Mouse (Mus musculus): ENCODE measurements around the gene Hmcn1. TPM values are rescaled to one million over a fixed set of nuclear protein-coding genes. Genes with fewer than 3 reads are reported as not detected.
A peak's percentile ranks its signal among the peaks of the same experiment; 100 is the strongest.

Hmcn1 gene
- 0.12 TPM for polyA plus RNA-seq (2012; fragmentation: generic; extraction: Trizol)

DNA sequence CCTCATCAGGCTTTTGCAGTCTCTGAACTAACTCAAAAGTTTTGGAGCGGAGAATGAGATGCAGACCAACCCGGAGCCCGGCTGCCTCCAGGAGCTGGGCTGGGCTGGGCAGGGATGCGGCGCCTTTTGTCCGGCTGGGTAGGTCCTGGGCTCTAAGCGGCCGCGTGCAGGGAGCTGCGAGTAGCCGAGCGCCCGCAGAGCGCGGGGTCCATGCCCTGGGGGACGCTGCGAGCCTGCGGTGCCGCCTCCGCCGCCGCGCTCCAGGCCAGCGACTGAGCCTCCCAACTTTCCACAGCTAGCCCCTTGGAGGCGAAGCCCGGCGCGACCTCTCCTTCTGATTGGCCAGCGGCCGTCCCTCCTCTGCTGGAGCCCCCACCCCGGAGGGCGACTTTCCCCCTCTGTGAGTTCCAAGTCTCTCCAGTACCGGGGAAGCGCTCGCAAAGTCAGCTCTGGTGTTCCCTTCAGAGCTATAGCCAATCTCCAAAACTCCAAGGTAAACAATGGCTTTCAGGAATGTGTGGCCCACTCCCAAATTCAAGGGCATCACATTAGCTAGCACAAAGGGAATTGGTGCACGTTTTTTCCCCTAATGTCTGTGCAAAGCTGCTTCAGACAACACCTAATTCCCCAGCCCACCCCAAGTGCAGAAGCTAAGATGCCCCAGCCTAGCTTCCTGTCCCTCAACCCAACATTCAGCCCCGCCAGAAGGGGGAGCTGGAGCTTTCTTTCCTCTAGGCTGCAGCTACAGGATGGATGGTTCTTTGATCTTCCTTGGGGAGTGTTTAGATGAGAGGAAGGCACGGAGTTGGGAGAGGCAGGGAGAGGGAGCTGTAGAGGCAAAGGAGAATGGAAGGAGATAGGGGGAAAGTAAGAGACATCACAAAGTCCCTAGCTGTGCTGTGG lies at the start of gene Hmcn1:
TSS of gene Hmcn1 (minus strand) at position 274 of the 903 bp plus-strand sequence.
- Histone ChIP-seq H3ac (ENCODE audit: control insufficient read depth, insufficient read length) (no peak within 1 kb of the TSS), H3K4me2 (ENCODE audit: low read depth) (peak within 1 kb of the TSS; percentile 67), H3K36me3 (ENCODE audit: control insufficient read depth, insufficient read depth) (no peaks in the 10 kb centered on the region), H3K79me2 (ENCODE audit: control insufficient read depth, insufficient read depth) (no peaks in the 10 kb centered on the region), H3K27me3 (ENCODE audit: control insufficient read depth, insufficient read depth, insufficient read length) (peaks cover 5% of the 10 kb centered on the region), H3K4me3 (no peak within 1 kb of the TSS)
- TF ChIP-seq MYOG (IDR thresholded peaks at IDR 0.05; ENCODE audit: control insufficient read depth in 1 of 3, insufficient read depth in 1 of 3, insufficient read length in 2 of 3, low read depth in 2 of 3) (no peak), REST (IDR thresholded peaks at IDR 0.05; ENCODE audit: insufficient read depth, insufficient read length) (no peak), SRF (IDR thresholded peaks at IDR 0.05; ENCODE audit: control insufficient read depth, insufficient read length, low read depth) (no peak), USF1 (IDR thresholded peaks at IDR 0.05; ENCODE audit: low read depth) (no peak), MAX (IDR thresholded peaks at IDR 0.05; ENCODE audit: low read depth) (no peak), CEBPB (IDR thresholded peaks at IDR 0.05; ENCODE audit: insufficient read depth, poor library complexity, severe bottlenecking) (no peak), POLR2A (IDR thresholded peaks at IDR 0.05; ENCODE audit: insufficient read length, low read depth) (no peak), E2F4 (IDR thresholded peaks at IDR 0.05; ENCODE audit: insufficient read depth) (no peak), TCF3 (IDR thresholded peaks at IDR 0.05; ENCODE audit: insufficient read length, low read depth) (no peak), TCF12 (IDR thresholded peaks at IDR 0.05; ENCODE audit: insufficient read depth, poor library complexity, severe bottlenecking) (no peak), MYOD1 (IDR thresholded peaks at IDR 0.05; ENCODE audit: control insufficient read depth in 1 of 3, insufficient read length in 2 of 3, low read depth in 2 of 3) (no peak), POLR2AphosphoS2 (IDR thresholded peaks at IDR 0.05; ENCODE audit: insufficient read length, low read depth) (no peak)

- no peaks in the 10 kb centered on the region for H3K27me3 ChIP-seq (ENCODE audit: control insufficient read depth, insufficient read depth, insufficient read length)
- TF ChIP-seq TCF12 (IDR thresholded peaks at IDR 0.05; ENCODE audit: insufficient read depth, poor library complexity, severe bottlenecking) (no peak), TCF3 (IDR thresholded peaks at IDR 0.05; ENCODE audit: insufficient read length, low read depth) (no peak), REST (IDR thresholded peaks at IDR 0.05; ENCODE audit: insufficient read depth, insufficient read length) (no peak), USF1 (IDR thresholded peaks at IDR 0.05; ENCODE audit: low read depth) (no peak), MAX (IDR thresholded peaks at IDR 0.05; ENCODE audit: low read depth) (no peak), E2F4 (IDR thresholded peaks at IDR 0.05; ENCODE audit: insufficient read depth) (no peak), POLR2AphosphoS2 (IDR thresholded peaks at IDR 0.05; ENCODE audit: insufficient read length, low read depth) (no peak), CEBPB (IDR thresholded peaks at IDR 0.05; ENCODE audit: insufficient read depth, poor library complexity, severe bottlenecking) (no peak), MYOG (IDR thresholded peaks at IDR 0.05; ENCODE audit: control insufficient read depth in 1 of 3, insufficient read depth in 1 of 3, insufficient read length in 2 of 3, low read depth in 2 of 3) (no peak), POLR2A (IDR thresholded peaks at IDR 0.05; ENCODE audit: insufficient read length, low read depth) (no peak)
- no peak overlapping the region for H3ac ChIP-seq (ENCODE audit: control insufficient read depth, insufficient read length)
- H3K79me2 ChIP-seq (ENCODE audit: control insufficient read depth, insufficient read depth): no peaks in the 10 kb centered on the region
- H3K36me3 ChIP-seq (ENCODE audit: control insufficient read depth, insufficient read depth): no peaks in the 10 kb centered on the region
- H3K4me2 ChIP-seq (ENCODE audit: low read depth): no peak overlapping the region
- no peak overlapping the region for H3K4me3 ChIP-seq
Observed at GRCm38 (mm10) chr1:151040945-151041649, 47.9 kb upstream of the Hmcn1 start.

- Histone ChIP-seq H3K4me2 (ENCODE audit: low read depth) (no peak overlapping the region), H3K27me3 (ENCODE audit: control insufficient read depth, insufficient read depth, insufficient read length) (no peaks in the 10 kb centered on the region), H3K79me2 (ENCODE audit: control insufficient read depth, insufficient read depth) (no peaks in the 10 kb centered on the region), H3K4me3 (no peak overlapping the region), H3K36me3 (ENCODE audit: control insufficient read depth, insufficient read depth) (no peaks in the 10 kb centered on the region), H3ac (ENCODE audit: control insufficient read depth, insufficient read length) (no peak overlapping the region)
- TF ChIP-seq SRF (IDR thresholded peaks at IDR 0.05; ENCODE audit: control insufficient read depth, insufficient read length, low read depth) (no peak), REST (IDR thresholded peaks at IDR 0.05; ENCODE audit: insufficient read depth, insufficient read length) (no peak), POLR2A (IDR thresholded peaks at IDR 0.05; ENCODE audit: insufficient read length, low read depth) (no peak)
Observed at GRCm38 (mm10) chr1:151040290-151040689, 47.1 kb upstream of the Hmcn1 start.

DNA sequence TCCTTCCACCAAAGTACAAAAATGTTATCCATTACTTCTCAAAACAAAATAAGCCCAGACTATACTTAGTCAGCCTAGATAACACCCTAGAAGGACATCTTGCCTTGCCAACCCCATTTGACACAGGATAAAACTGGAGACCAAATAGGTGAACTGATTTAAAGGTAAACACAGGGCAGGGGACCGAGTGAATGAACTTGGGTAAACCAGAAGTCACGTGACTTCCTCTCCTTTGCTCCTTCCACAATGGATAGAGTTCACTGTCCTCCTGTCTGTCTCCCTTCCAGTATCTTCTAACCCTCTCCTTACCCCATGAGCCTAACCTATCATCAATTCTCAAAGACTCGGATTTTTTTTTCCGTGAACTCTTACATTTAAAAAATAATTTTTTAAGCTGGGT lies 46.0 kb upstream of the Hmcn1 start:
- H3ac ChIP-seq (ENCODE audit: control insufficient read depth, insufficient read length): no peak overlapping the region
- TF ChIP-seq USF1 (IDR thresholded peaks at IDR 0.05; ENCODE audit: low read depth) (no peak), POLR2A (IDR thresholded peaks at IDR 0.05; ENCODE audit: insufficient read length, low read depth) (no peak), TCF12 (IDR thresholded peaks at IDR 0.05; ENCODE audit: insufficient read depth, poor library complexity, severe bottlenecking) (no peak), E2F4 (IDR thresholded peaks at IDR 0.05; ENCODE audit: insufficient read depth) (no peak), REST (IDR thresholded peaks at IDR 0.05; ENCODE audit: insufficient read depth, insufficient read length) (no peak), MAX (IDR thresholded peaks at IDR 0.05; ENCODE audit: low read depth) (no peak), MYOD1 (IDR thresholded peaks at IDR 0.05; ENCODE audit: control insufficient read depth in 1 of 3, insufficient read length in 2 of 3, low read depth in 2 of 3) (no peak), SRF (IDR thresholded peaks at IDR 0.05; ENCODE audit: control insufficient read depth, insufficient read length, low read depth) (no peak), CEBPB (IDR thresholded peaks at IDR 0.05; ENCODE audit: insufficient read depth, poor library complexity, severe bottlenecking) (no peak), MYOG (IDR thresholded peaks at IDR 0.05; ENCODE audit: control insufficient read depth in 1 of 3, insufficient read depth in 1 of 3, insufficient read length in 2 of 3, low read depth in 2 of 3) (no peak)
- no peaks in the 10 kb centered on the region for H3K79me2 ChIP-seq (ENCODE audit: control insufficient read depth, insufficient read depth)
- H3K4me2 ChIP-seq (ENCODE audit: low read depth): no peak overlapping the region
- H3K4me3 ChIP-seq: no peak overlapping the region
- H3K36me3 ChIP-seq (ENCODE audit: control insufficient read depth, insufficient read depth): no peaks in the 10 kb centered on the region
- H3K27me3 ChIP-seq (ENCODE audit: control insufficient read depth, insufficient read depth, insufficient read length): no peaks in the 10 kb centered on the region

All from myocyte (in vitro differentiated cells).